Mouse (Mus musculus): Measurements from ENCODE around the gene Ptger3. TPM values are rescaled to one million over a fixed set of nuclear protein-coding genes. Genes with fewer than 3 reads are reported as not detected.

Ptger3 gene
- polyA plus RNA-seq, 1 experiment = 0.01 TPM

GRCm38 (mm10) chr3:157567566-157568132 lies 957 bp downstream of the Ptger3 start:
- Histone ChIP-seq H3K27me3 (ENCODE audit: control insufficient read depth, insufficient read depth, insufficient read length) (peaks cover 18% of the 10 kb centered on the region), H3K36me3 (ENCODE audit: control insufficient read depth, insufficient read depth) (no peaks in the 10 kb centered on the region), H3ac (ENCODE audit: control insufficient read depth, insufficient read length, low read depth) (no peak overlapping the region), H3K79me3 (ENCODE audit: low read depth) (no peaks in the 10 kb centered on the region), H3K4me3 (ENCODE audit: insufficient read depth, poor library complexity, severe bottlenecking) (no peak overlapping the region), H3K79me2 (ENCODE audit: control insufficient read depth, insufficient read depth) (no peaks in the 10 kb centered on the region)
- TF ChIP-seq MYOD1 (IDR thresholded peaks at IDR 0.05; ENCODE audit: control insufficient read depth, insufficient read length, low read depth) (no peak), CEBPB (IDR thresholded peaks at IDR 0.05; ENCODE audit: low read depth) (no peak), MAX (IDR thresholded peaks at IDR 0.05) (no peak), CTCF (IDR thresholded peaks at IDR 0.05; ENCODE audit: control insufficient read depth, insufficient read depth, insufficient read length) (no peak), FOSL1 (IDR thresholded peaks at IDR 0.05; ENCODE audit: insufficient read depth, low read length, poor library complexity, severe bottlenecking) (no peak), MYOG (IDR thresholded peaks at IDR 0.05; ENCODE audit: control insufficient read depth, extremely low read depth, insufficient read length) (no peak)

GRCm38 (mm10) chr3:157572011-157572410 lies 5.3 kb downstream of the Ptger3 start:
- no peaks in the 10 kb centered on the region for H3K79me2 ChIP-seq (ENCODE audit: control insufficient read depth, insufficient read depth)

GRCm38 (mm10) chr3:157575441-157576342 lies 9.0 kb downstream of the Ptger3 start:
- no peak overlapping the region for H3ac ChIP-seq (ENCODE audit: control insufficient read depth, insufficient read length, low read depth)
- no peaks in the 10 kb centered on the region for H3K36me3 ChIP-seq (ENCODE audit: control insufficient read depth, insufficient read depth)
- no peak for TF ChIP-seq MYOG (IDR thresholded peaks at IDR 0.05; ENCODE audit: control insufficient read depth, extremely low read depth, insufficient read length)
- TF ChIP-seq CTCF (IDR thresholded peaks at IDR 0.05; ENCODE audit: control insufficient read depth, insufficient read depth, insufficient read length) = no peak
- no peak for TF ChIP-seq MYOD1 (IDR thresholded peaks at IDR 0.05; ENCODE audit: control insufficient read depth, insufficient read length, low read depth)
- TF ChIP-seq USF1 (IDR thresholded peaks at IDR 0.05; ENCODE audit: low read depth) = no peak
- TF ChIP-seq MAX (IDR thresholded peaks at IDR 0.05) = no peak
- no peak for TF ChIP-seq CEBPB (IDR thresholded peaks at IDR 0.05; ENCODE audit: low read depth)
- no peak for TF ChIP-seq FOSL1 (IDR thresholded peaks at IDR 0.05; ENCODE audit: insufficient read depth, low read length, poor library complexity, severe bottlenecking)
- no peaks in the 10 kb centered on the region for H3K79me3 ChIP-seq (ENCODE audit: low read depth)
- no peaks in the 10 kb centered on the region for H3K79me2 ChIP-seq (ENCODE audit: control insufficient read depth, insufficient read depth)
- H3K27me3 ChIP-seq (ENCODE audit: control insufficient read depth, insufficient read depth, insufficient read length) = no peaks in the 10 kb centered on the region
- no peak overlapping the region for H3K4me3 ChIP-seq (ENCODE audit: insufficient read depth, poor library complexity, severe bottlenecking)

More at GRCm38 (mm10) chr3:157572011-157572410, 5.3 kb downstream of the Ptger3 start:
- Histone ChIP-seq H3ac (ENCODE audit: control insufficient read depth, insufficient read length, low read depth) (no peak overlapping the region), H3K4me3 (ENCODE audit: insufficient read depth, poor library complexity, severe bottlenecking) (no peak overlapping the region), H3K36me3 (ENCODE audit: control insufficient read depth, insufficient read depth) (no peaks in the 10 kb centered on the region), H3K79me3 (ENCODE audit: low read depth) (no peaks in the 10 kb centered on the region), H3K27me3 (ENCODE audit: control insufficient read depth, insufficient read depth, insufficient read length) (peaks cover 12% of the 10 kb centered on the region)
- TF ChIP-seq MAX (IDR thresholded peaks at IDR 0.05) (no peak), CEBPB (IDR thresholded peaks at IDR 0.05; ENCODE audit: low read depth) (no peak), CTCF (IDR thresholded peaks at IDR 0.05; ENCODE audit: control insufficient read depth, insufficient read depth, insufficient read length) (no peak), MYOG (IDR thresholded peaks at IDR 0.05; ENCODE audit: control insufficient read depth, extremely low read depth, insufficient read length) (no peak), USF1 (IDR thresholded peaks at IDR 0.05; ENCODE audit: low read depth) (no peak), MYOD1 (IDR thresholded peaks at IDR 0.05; ENCODE audit: control insufficient read depth, insufficient read length, low read depth) (no peak), FOSL1 (IDR thresholded peaks at IDR 0.05; ENCODE audit: insufficient read depth, low read length, poor library complexity, severe bottlenecking) (no peak)

GRCm38 (mm10) chr3:157576343-157576722 lies 9.6 kb downstream of the Ptger3 start:
- Histone ChIP-seq H3K27me3 (ENCODE audit: control insufficient read depth, insufficient read depth, insufficient read length) (no peaks in the 10 kb centered on the region), H3ac (ENCODE audit: control insufficient read depth, insufficient read length, low read depth) (no peak overlapping the region), H3K79me2 (ENCODE audit: control insufficient read depth, insufficient read depth) (no peaks in the 10 kb centered on the region), H3K36me3 (ENCODE audit: control insufficient read depth, insufficient read depth) (no peaks in the 10 kb centered on the region), H3K4me3 (ENCODE audit: insufficient read depth, poor library complexity, severe bottlenecking) (no peak overlapping the region), H3K79me3 (ENCODE audit: low read depth) (no peaks in the 10 kb centered on the region)
- TF ChIP-seq MYOG (IDR thresholded peaks at IDR 0.05; ENCODE audit: control insufficient read depth, extremely low read depth, insufficient read length) = no peak
- no peak for TF ChIP-seq FOSL1 (IDR thresholded peaks at IDR 0.05; ENCODE audit: insufficient read depth, low read length, poor library complexity, severe bottlenecking)
- no peak for TF ChIP-seq CEBPB (IDR thresholded peaks at IDR 0.05; ENCODE audit: low read depth)
- TF ChIP-seq CTCF (IDR thresholded peaks at IDR 0.05; ENCODE audit: control insufficient read depth, insufficient read depth, insufficient read length) = no peak
- no peak for TF ChIP-seq USF1 (IDR thresholded peaks at IDR 0.05; ENCODE audit: low read depth)
- TF ChIP-seq MAX (IDR thresholded peaks at IDR 0.05) = no peak
- no peak for TF ChIP-seq MYOD1 (IDR thresholded peaks at IDR 0.05; ENCODE audit: control insufficient read depth, insufficient read length, low read depth)

GRCm38 (mm10) chr3:157576862-157577261 lies 10.2 kb downstream of the Ptger3 start:
- no peaks in the 10 kb centered on the region for H3K79me3 ChIP-seq (ENCODE audit: low read depth)
- no peak for TF ChIP-seq USF1 (IDR thresholded peaks at IDR 0.05; ENCODE audit: low read depth)
- no peak for TF ChIP-seq MAX (IDR thresholded peaks at IDR 0.05)
- no peak for TF ChIP-seq CTCF (IDR thresholded peaks at IDR 0.05; ENCODE audit: control insufficient read depth, insufficient read depth, insufficient read length)
- no peak for TF ChIP-seq MYOG (IDR thresholded peaks at IDR 0.05; ENCODE audit: control insufficient read depth, extremely low read depth, insufficient read length)
- TF ChIP-seq CEBPB (IDR thresholded peaks at IDR 0.05; ENCODE audit: low read depth) = no peak
- TF ChIP-seq MYOD1 (IDR thresholded peaks at IDR 0.05; ENCODE audit: control insufficient read depth, insufficient read length, low read depth) = no peak
- no peak for TF ChIP-seq FOSL1 (IDR thresholded peaks at IDR 0.05; ENCODE audit: insufficient read depth, low read length, poor library complexity, severe bottlenecking)

More at GRCm38 (mm10) chr3:157576862-157577261, 10.2 kb downstream of the Ptger3 start:
- H3K4me3 ChIP-seq (ENCODE audit: insufficient read depth, poor library complexity, severe bottlenecking) = no peak overlapping the region
- no peak overlapping the region for H3ac ChIP-seq (ENCODE audit: control insufficient read depth, insufficient read length, low read depth)
- no peaks in the 10 kb centered on the region for H3K27me3 ChIP-seq (ENCODE audit: control insufficient read depth, insufficient read depth, insufficient read length)
- no peaks in the 10 kb centered on the region for H3K79me2 ChIP-seq (ENCODE audit: control insufficient read depth, insufficient read depth)
- H3K36me3 ChIP-seq (ENCODE audit: control insufficient read depth, insufficient read depth) = no peaks in the 10 kb centered on the region

Data from C2C12 (cell line).